Mouse (Mus musculus) kidney, embryonic 14.5 days (tissue): Measurements from ENCODE around the gene Grrp1. TPM values are rescaled to one million over a fixed set of nuclear protein-coding genes. Genes with fewer than 3 reads are reported as not detected.

Source experiments
- ATAC-seq: fragments of 200-750 bp; cut with Nextera tagmentation; 2 replicates; pipeline ENCODE4 v1.8.0; 2017; ENCODE audit warnings: moderate number of reproducible peaks, mild to moderate bottlenecking, moderate TSS enrichment, moderate library complexity; ENCODE audit not compliant: low FRiP score, low TSS enrichment
- H3K27ac ChIP-seq: fragments of 300-500 bp; sonication (generic); 2 replicates; pipeline ENCODE4 v1.5.1; 2014; ENCODE audit warnings: low read depth, mild to moderate bottlenecking, low read length, moderate library complexity, mixed read lengths
- H3K27me3 ChIP-seq: fragments of 300-500 bp; sonication (generic); 2 replicates; pipeline ENCODE4 v1.6.1; 2014; ENCODE audit warnings: mild to moderate bottlenecking, low read length; ENCODE audit not compliant: control insufficient read depth, insufficient read depth
- H3K36me3 ChIP-seq: fragments of 300-500 bp; sonication (generic); 2 replicates; pipeline ENCODE4 v1.6.1; 2014; ENCODE audit warnings: low read length, mixed read lengths; ENCODE audit not compliant: control insufficient read depth, insufficient read depth
- H3K4me1 ChIP-seq: fragments of 300-500 bp; sonication (generic); 2 replicates; pipeline ENCODE4 v1.6.1; 2014; ENCODE audit warnings: low read length, mixed read lengths; ENCODE audit not compliant: control insufficient read depth, insufficient read depth
- H3K4me2 ChIP-seq: fragments of 300-500 bp; sonication (generic); replicated peaks from 2 replicates; pipeline ENCODE4 v1.6.1; 2014; ENCODE audit warnings: low read depth, mild to moderate bottlenecking, low read length
- H3K4me3 ChIP-seq: fragments of 300-500 bp; sonication (generic); 2 replicates; pipeline ENCODE4 v1.5.1; 2014; ENCODE audit warnings: mild to moderate bottlenecking, low read length
- H3K9ac ChIP-seq: fragments of 300-500 bp; sonication (generic); 2 replicates; pipeline ENCODE4 v1.6.1; 2014; ENCODE audit warnings: low read depth, mild to moderate bottlenecking, low read length, moderate library complexity
- H3K9me3 ChIP-seq: fragments of 300-500 bp; sonication (generic); 2 replicates; pipeline ENCODE4 v1.6.1; 2016; ENCODE audit warnings: low read length; ENCODE audit not compliant: control insufficient read depth
- WGBS: fragments of 180-500 bp; shearing (Covaris S2); extraction: QIAGEN DNeasy Blood & Tissue Kit; methylation state at CpG from one replicate; pipeline ENCODE4 v1.1.7; 2014; 5-methylcytosine and 5-hydroxymethylcytosine counted together
- polyA plus RNA-seq: library from polyadenylated mRNA; unstranded; fragments of >200 nt; fragmentation: Nextera tagmentation; extraction: Ambion mirVana; gene quantifications from 2 replicates; pipeline ENCODE4 v1.2.1, GENCODE M21; 2014

The Grrp1 gene
- polyA plus RNA-seq, 1 experiment from 2014 or later, result 9.2 TPM

GRCm38 (mm10) chr4:134293061-134293691 is 39.3 kb upstream of the Grrp1 start:
- H3K4me3 ChIP-seq, result no peak overlapping the region
- 0 out of 2 replicates have a peak, but pooled peaks cover 3% of the 10 kb centered on the region for H3K9me3 ChIP-seq
- no peak overlapping the region for H3K4me2 ChIP-seq
- peaks cover 9% of the 10 kb centered on the region for H3K4me1 ChIP-seq
- no peaks in the 10 kb centered on the region for H3K36me3 ChIP-seq
- no peak for ATAC-seq
- WGBS, result 75% methylated on average over 18 of the region's 18 CpGs
- no peak overlapping the region for H3K9ac ChIP-seq
- H3K27ac ChIP-seq, result no peak overlapping the region
- peaks cover 12% of the 10 kb centered on the region for H3K27me3 ChIP-seq

- Histone ChIP-seq H3K4me2 (no peak overlapping the region), H3K27me3 (peaks cover 12% of the 10 kb centered on the region), H3K9ac (no peak overlapping the region), H3K4me1 (peaks cover 12% of the 10 kb centered on the region), H3K4me3 (no peak overlapping the region), H3K9me3 (0 out of 2 replicates have a peak, but pooled peaks cover 3% of the 10 kb centered on the region), H3K36me3 (no peaks in the 10 kb centered on the region), H3K27ac (no peak overlapping the region)
- 24% methylated on average over 7 of the region's 7 CpGs for WGBS
- no peak for ATAC-seq
Measured at GRCm38 (mm10) chr4:134292067-134292466, 38.2 kb upstream of the Grrp1 start.

GRCm38 (mm10) chr4:134288397-134289256 is 34.7 kb upstream of the Grrp1 start:
- peak overlapping the region; percentile 97 for H3K27ac ChIP-seq
- peaks cover 17% of the 10 kb centered on the region for H3K4me1 ChIP-seq
- H3K4me3 ChIP-seq, result peak overlapping the region; percentile 78
- no peaks in the 10 kb centered on the region for H3K9me3 ChIP-seq
- H3K9ac ChIP-seq, result peak overlapping the region; percentile 97; the same call in 1 of the 2 replicates
- H3K36me3 ChIP-seq, result peaks cover 8% of the 10 kb centered on the region; the same call in 1 of the 2 replicates
- H3K27me3 ChIP-seq, result peaks cover 9% of the 10 kb centered on the region; the same call in 1 of the 2 replicates
- no peak for ATAC-seq
- peak overlapping the region; percentile 76 for H3K4me2 ChIP-seq
- 15% methylated on average over 11 of the region's 11 CpGs for WGBS

- Histone ChIP-seq H3K27ac (peak within 1 kb of the TSS; percentile 97), H3K4me1 (peaks cover 17% of the 10 kb centered on the region), H3K4me3 (peak within 1 kb of the TSS; percentile 78), H3K4me2 (peak within 1 kb of the TSS; percentile 91), H3K36me3 (peaks cover 19% of the 10 kb centered on the region), H3K9me3 (no peaks in the 10 kb centered on the region), H3K27me3 (peaks cover 1% of the 10 kb centered on the region; the same call in 1 of the 2 replicates), H3K9ac (peak within 1 kb of the TSS; percentile 97)
- ATAC-seq, result peak; percentile 84
- 1% methylated on average over 43 of the region's 43 CpGs for WGBS
Measured at GRCm38 (mm10) chr4:134287575-134288025, 33.7 kb upstream of the Grrp1 start, which contains the start of gene Pdik1l. TSS of gene Pdik1l (minus strand) at chr4:134287895.

DNA sequence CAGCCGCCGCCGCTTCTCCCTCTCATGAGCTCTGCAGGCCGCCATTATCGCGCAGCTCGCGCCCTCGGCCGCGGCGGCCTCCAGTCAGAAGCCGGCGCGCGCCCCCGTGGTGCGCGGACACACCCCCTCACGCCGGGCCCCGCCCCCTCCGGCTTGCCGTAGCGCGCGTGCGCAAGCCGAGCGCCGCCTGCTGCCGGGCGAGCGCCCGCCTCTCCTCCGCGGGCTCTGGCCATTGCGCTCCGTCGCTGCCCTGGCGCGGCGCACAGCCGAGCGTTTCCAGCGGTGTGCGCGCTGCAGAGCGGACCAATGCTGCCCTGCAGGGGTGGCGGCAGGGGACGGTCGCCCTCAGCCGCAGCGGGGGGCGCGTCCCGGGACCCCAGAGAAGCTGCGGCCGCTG is 33.3 kb upstream of the Grrp1 start:
- Histone ChIP-seq H3K9ac (peak overlapping the region; percentile 97), H3K4me2 (peak overlapping the region; percentile 91), H3K27me3 (no peaks in the 10 kb centered on the region), H3K36me3 (peaks cover 23% of the 10 kb centered on the region), H3K4me1 (peaks cover 17% of the 10 kb centered on the region), H3K4me3 (peak overlapping the region; percentile 78), H3K27ac (peak overlapping the region; percentile 97), H3K9me3 (no peaks in the 10 kb centered on the region)
- peak; percentile 96 for ATAC-seq
- WGBS, result under 1% methylated on average over 45 of the region's 59 CpGs

- ATAC-seq, result peak; percentile 59
- H3K27ac ChIP-seq, result peak overlapping the region; percentile 34; the same call in 1 of the 2 replicates
Measured at GRCm38 (mm10) chr4:134286226-134287167, 32.6 kb upstream of the Grrp1 start.

DNA sequence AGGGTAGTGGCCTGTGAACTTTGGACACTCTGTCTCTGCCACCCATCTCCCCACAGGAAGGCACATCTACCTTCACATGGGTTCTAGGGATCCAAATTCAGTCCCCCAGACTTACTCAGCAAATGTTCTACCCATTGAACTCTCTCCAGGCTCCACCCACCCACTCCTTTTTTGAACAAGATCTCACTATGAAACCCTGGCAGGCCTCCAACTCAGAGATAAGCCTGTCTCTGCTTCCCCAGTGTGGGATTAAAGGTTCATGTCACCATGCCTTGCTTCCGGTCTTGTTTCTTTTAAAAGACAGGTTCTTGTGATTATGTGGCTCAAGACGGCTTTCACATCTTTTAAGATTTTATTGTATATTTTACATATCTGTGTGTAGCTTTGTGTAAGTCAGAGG is 31.0 kb upstream of the Grrp1 start:
- Histone ChIP-seq H3K36me3 (peaks cover 44% of the 10 kb centered on the region), H3K9me3 (no peaks in the 10 kb centered on the region), H3K4me1 (peaks cover 17% of the 10 kb centered on the region), H3K27me3 (no peaks in the 10 kb centered on the region), H3K4me3 (no peak overlapping the region), H3K9ac (no peak overlapping the region), H3K27ac (no peak overlapping the region), H3K4me2 (no peak overlapping the region)
- ATAC-seq, result no peak
- WGBS, result 89% methylated on average over 2 of the region's 2 CpGs

More at GRCm38 (mm10) chr4:134286226-134287167, 32.6 kb upstream of the Grrp1 start:
- Histone ChIP-seq H3K9me3 (no peaks in the 10 kb centered on the region), H3K4me1 (peaks cover 17% of the 10 kb centered on the region), H3K4me3 (peak overlapping the region; percentile 78), H3K36me3 (peaks cover 30% of the 10 kb centered on the region), H3K27me3 (no peaks in the 10 kb centered on the region), H3K4me2 (peak overlapping the region; percentile 91), H3K9ac (peak overlapping the region; percentile 85)
- WGBS, result 2% methylated on average over 59 of the region's 59 CpGs
